Mouse (Mus musculus) midbrain, embryonic 14.5 days (tissue): ENCODE measurements around the gene Ranbp9. TPM values are rescaled to one million over a fixed set of nuclear protein-coding genes. Genes with fewer than 3 reads are reported as not detected.

Experiments used
- ATAC-seq: fragments of 200-750 bp; cut with Nextera tagmentation; 2 replicates; pipeline ENCODE4 v1.8.0; 2017; ENCODE audit warnings: moderate number of reproducible peaks, moderate library complexity; ENCODE audit not compliant: low FRiP score, low TSS enrichment
- DNase-seq: peaks from one replicate; pipeline ENCODE4 v3.0.0-alpha.2; 2015
- H3K27ac ChIP-seq: fragments of 300-500 bp; sonication (generic); replicated peaks from 2 replicates; pipeline ENCODE4 v1.5.1; 2014; ENCODE audit warnings: mild to moderate bottlenecking, low read depth, low read length, moderate library complexity
- H3K27me3 ChIP-seq: fragments of 300-500 bp; sonication (generic); 2 replicates; pipeline ENCODE4 v1.6.1; 2014; ENCODE audit warnings: low read length, control low read depth, mixed read lengths; ENCODE audit not compliant: control insufficient read depth, insufficient read depth
- H3K36me3 ChIP-seq: fragments of 300-500 bp; sonication (generic); 2 replicates; pipeline ENCODE4 v1.6.1; 2014; ENCODE audit warnings: low read length, control low read depth; ENCODE audit not compliant: control insufficient read depth, insufficient read depth
- H3K4me1 ChIP-seq: fragments of 300-500 bp; sonication (generic); 2 replicates; pipeline ENCODE4 v1.6.1; 2014; ENCODE audit warnings: mild to moderate bottlenecking, antibody characterized with exemption, low read length, control low read depth; ENCODE audit not compliant: control insufficient read depth, insufficient read depth
- H3K4me2 ChIP-seq: fragments of 300-500 bp; sonication (generic); 2 replicates; pipeline ENCODE4 v1.6.1; 2014; ENCODE audit warnings: mild to moderate bottlenecking, low read length, moderate library complexity
- H3K4me3 ChIP-seq: fragments of 300-500 bp; sonication (generic); replicated peaks from 2 replicates; pipeline ENCODE4 v1.5.1; 2014; ENCODE audit warnings: low read depth, low read length
- H3K9ac ChIP-seq: fragments of 300-500 bp; sonication (generic); replicated peaks from 2 replicates; pipeline ENCODE4 v1.6.1; 2014; ENCODE audit warnings: mild to moderate bottlenecking, low read length, moderate library complexity
- H3K9me3 ChIP-seq: fragments of 300-500 bp; sonication (generic); 2 replicates; pipeline ENCODE4 v1.6.1; 2016; ENCODE audit warnings: low read length, control low read depth, mixed read lengths; ENCODE audit not compliant: control insufficient read depth
- WGBS: fragments of 180-500 bp; shearing (Covaris S2); extraction: QIAGEN DNeasy Blood & Tissue Kit; methylation state at CpG from one replicate; pipeline ENCODE4 v1.1.7; 2014; 5-methylcytosine and 5-hydroxymethylcytosine counted together
- polyA plus RNA-seq: library from polyadenylated mRNA; unstranded; fragments of >200 nt; fragmentation: Nextera tagmentation; extraction: Ambion mirVana; gene quantifications from 2 replicates; pipeline ENCODE4 v1.2.1, GENCODE M21; 2014

The Ranbp9 gene
- polyA plus RNA-seq, 1 experiment from 2014 or later = 19.6 TPM

DNA sequence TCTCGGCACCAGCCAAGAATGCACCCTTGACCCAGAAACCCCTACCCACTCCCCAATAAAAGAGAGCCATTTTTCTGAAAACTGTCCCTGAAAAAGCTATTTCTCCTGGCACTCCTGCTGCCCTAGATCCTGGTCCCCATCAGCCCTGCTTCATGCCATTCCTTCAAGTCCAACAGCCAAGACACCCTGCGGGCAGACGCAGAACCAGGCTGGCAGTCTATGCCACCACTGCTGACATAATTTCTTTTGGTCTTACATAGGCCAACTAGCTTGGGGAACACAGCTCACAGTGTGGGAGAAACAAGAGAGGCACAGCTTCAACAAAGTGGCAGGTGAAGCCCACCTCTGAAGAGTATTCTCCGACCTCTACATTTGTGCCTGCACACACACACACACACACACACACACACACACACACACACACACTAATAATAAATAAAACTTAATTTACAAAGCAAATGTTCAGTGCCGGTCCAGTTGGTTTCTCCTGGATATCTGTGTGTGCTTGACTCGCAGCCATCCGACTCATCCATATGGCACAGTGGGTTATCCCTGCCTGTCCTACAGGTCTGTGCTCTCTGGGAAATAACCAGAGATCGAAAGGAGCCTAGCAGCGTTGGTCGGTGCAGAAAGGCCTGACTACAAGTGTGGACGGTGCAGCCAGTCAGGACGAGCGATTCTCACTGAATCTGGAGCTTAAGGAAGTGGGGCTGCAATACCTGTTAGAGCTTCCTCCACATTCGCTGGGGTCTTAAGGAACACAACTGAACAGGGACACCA lies 124.5 kb downstream of the Ranbp9 start:
- no peaks in the 10 kb centered on the region for H3K27me3 ChIP-seq
- no peak overlapping the region for H3K4me3 ChIP-seq
- WGBS = 91% methylated on average over 14 of the region's 14 CpGs

DNA sequence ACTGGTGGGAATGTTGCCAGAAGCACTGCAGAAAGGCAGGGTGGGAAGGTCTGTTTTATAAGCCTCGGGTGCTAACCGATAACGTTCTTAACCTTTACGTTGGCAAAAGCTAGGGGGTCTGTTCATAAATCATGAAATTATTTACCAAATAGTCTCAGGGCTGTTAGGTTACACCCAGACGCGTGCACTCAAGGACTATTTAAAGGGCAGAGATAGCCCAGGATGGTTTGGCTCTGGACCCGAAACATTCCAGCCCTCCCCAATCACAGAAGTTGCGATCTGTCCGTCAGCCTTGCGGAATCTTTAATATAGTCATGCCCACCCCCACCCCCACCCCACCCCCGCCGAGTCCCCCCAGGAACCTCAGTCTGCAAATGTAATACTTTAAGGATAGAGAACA lies 126.7 kb downstream of the Ranbp9 start:
- no peaks in the 10 kb centered on the region for H3K9me3 ChIP-seq
- H3K27me3 ChIP-seq = no peaks in the 10 kb centered on the region
- 0 out of 2 replicates have a peak, but pooled peaks cover 3% of the 10 kb centered on the region for H3K4me1 ChIP-seq
- no peak overlapping the region for H3K9ac ChIP-seq
- WGBS = 90% methylated on average over 12 of the region's 12 CpGs
- H3K4me3 ChIP-seq = no peak overlapping the region
- ATAC-seq (no peak), DNase-seq (no peak)
- no peak overlapping the region for H3K4me2 ChIP-seq
- no peaks in the 10 kb centered on the region for H3K36me3 ChIP-seq
- no peak overlapping the region for H3K27ac ChIP-seq

More for the DNA sequence above, 124.5 kb downstream of the Ranbp9 start:
- DNase-seq (no peak), ATAC-seq (no peak)
- no peak overlapping the region for H3K9ac ChIP-seq
- no peaks in the 10 kb centered on the region for H3K9me3 ChIP-seq
- no peak overlapping the region for H3K4me2 ChIP-seq
- H3K36me3 ChIP-seq = no peaks in the 10 kb centered on the region
- 0 out of 2 replicates have a peak, but pooled peaks cover 3% of the 10 kb centered on the region for H3K4me1 ChIP-seq
- H3K27ac ChIP-seq = no peak overlapping the region

DNA sequence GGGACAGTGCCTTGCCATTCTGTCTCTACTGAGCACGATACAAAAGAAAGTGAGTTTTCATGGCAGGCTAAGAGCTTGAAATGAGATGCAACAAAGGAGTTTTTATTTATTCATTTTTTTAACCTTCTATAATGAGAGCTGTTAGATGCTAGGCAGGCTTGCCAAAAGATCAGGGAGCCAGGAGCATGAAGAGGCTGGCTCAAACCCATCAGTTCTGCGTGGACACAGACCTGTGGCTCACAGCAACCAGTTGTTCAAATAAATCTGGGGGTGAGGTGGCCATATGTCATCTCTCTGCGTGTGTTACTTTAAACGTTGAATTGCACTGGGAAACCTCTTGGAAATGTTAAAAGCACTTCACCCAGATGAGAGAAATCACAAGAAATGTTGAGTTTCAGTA lies 127.7 kb downstream of the Ranbp9 start:
- no peak overlapping the region for H3K27ac ChIP-seq
- no peak overlapping the region for H3K4me2 ChIP-seq
- H3K36me3 ChIP-seq = no peaks in the 10 kb centered on the region
- ATAC-seq = no peak
- H3K4me3 ChIP-seq = no peak overlapping the region
- no peaks in the 10 kb centered on the region for H3K4me1 ChIP-seq
- DNase-seq = no peak
- H3K27me3 ChIP-seq = no peaks in the 10 kb centered on the region
- H3K9me3 ChIP-seq = no peaks in the 10 kb centered on the region
- H3K9ac ChIP-seq = no peak overlapping the region
- WGBS = 67% methylated on average over 4 of the region's 4 CpGs

Other genes with a start within 250 kb of the Ranbp9 start
- gene Gfod1, start 177.1 kb downstream of the Ranbp9 start, polyA plus RNA-seq = 3.7 and 4.7 TPM in 2 replicates
- 31.8 TPM in 2 replicates for gene Sirt5, start 115.8 kb downstream of the Ranbp9 start, polyA plus RNA-seq
- 170 and 181 TPM in 2 replicates for gene Nol7, start 82.9 kb downstream of the Ranbp9 start, polyA plus RNA-seq
- 6.6 and 10.8 TPM in 2 replicates for gene Mcur1, start 78.9 kb upstream of the Ranbp9 start, polyA plus RNA-seq
- 32.7 and 38.0 TPM in 2 replicates for gene Rnf182, start 134.4 kb upstream of the Ranbp9 start, polyA plus RNA-seq